Mouse (Mus musculus): Measurements from ENCODE around the gene Ccdc148. TPM values are rescaled to one million over a fixed set of nuclear protein-coding genes. Genes with fewer than 3 reads are reported as not detected.

Ccdc148 gene
- polyA plus RNA-seq, 1 experiment from 2014 or later: 1.4 TPM

GRCm38 (mm10) chr2:59183541-59183940 is 23.1 kb upstream of the Ccdc148 start:
- Histone ChIP-seq H3K36me3 (ENCODE audit: insufficient read depth, low read length) (peaks cover 10% of the 10 kb centered on the region), H3K4me3 (ENCODE audit: low read length) (no peak overlapping the region), H3K9ac (replicated peaks; ENCODE audit: low read length) (no peak overlapping the region), H3K9me3 (ENCODE audit: low read length) (no peaks in the 10 kb centered on the region), H3K27ac (ENCODE audit: low read length) (no peak overlapping the region), H3K27me3 (ENCODE audit: insufficient read depth, low read length) (no peaks in the 10 kb centered on the region), H3K4me1 (ENCODE audit: insufficient read depth, low read length) (peaks cover 7% of the 10 kb centered on the region), H3K4me2 (replicated peaks; ENCODE audit: low read depth, low read length) (no peak overlapping the region)
- ATAC-seq (ENCODE audit: low FRiP score, low TSS enrichment): no peak
- WGBS: 80% methylated on average over 4 of the region's 4 CpGs

- no peaks in the 10 kb centered on the region for H3K27me3 ChIP-seq (ENCODE audit: insufficient read depth, low read length)
- H3K36me3 ChIP-seq (ENCODE audit: insufficient read depth, low read length): no peaks in the 10 kb centered on the region
- no peak overlapping the region for H3K9ac ChIP-seq (replicated peaks; ENCODE audit: low read length)
- 85% methylated on average over 15 of the region's 15 CpGs for WGBS
- no peaks in the 10 kb centered on the region for H3K9me3 ChIP-seq (ENCODE audit: low read length)
- H3K4me3 ChIP-seq (ENCODE audit: low read length): no peak overlapping the region
- no peak for ATAC-seq (ENCODE audit: low FRiP score, low TSS enrichment)
- peaks cover 20% of the 10 kb centered on the region for H3K4me1 ChIP-seq (ENCODE audit: insufficient read depth, low read length)
- no peak overlapping the region for H3K4me2 ChIP-seq (replicated peaks; ENCODE audit: low read depth, low read length)
- no peak overlapping the region for H3K27ac ChIP-seq (ENCODE audit: low read length)
These were observed 21.0 kb upstream of the Ccdc148 start for GRCm38 (mm10) chr2:59181321-59182113.

- H3K4me2 ChIP-seq (replicated peaks; ENCODE audit: low read depth, low read length): no peak overlapping the region
- H3K4me1 ChIP-seq (ENCODE audit: insufficient read depth, low read length): peaks cover 29% of the 10 kb centered on the region
- no peak for ATAC-seq (ENCODE audit: low FRiP score, low TSS enrichment)
- no peaks in the 10 kb centered on the region for H3K9me3 ChIP-seq (ENCODE audit: low read length)
- no peaks in the 10 kb centered on the region for H3K36me3 ChIP-seq (ENCODE audit: insufficient read depth, low read length)
- H3K27ac ChIP-seq (ENCODE audit: low read length): peak overlapping the region; percentile 23; the same call in 1 of the 2 replicates
- 58% methylated on average over 5 of the region's 5 CpGs for WGBS
- H3K9ac ChIP-seq (replicated peaks; ENCODE audit: low read length): no peak overlapping the region
- no peak overlapping the region for H3K4me3 ChIP-seq (ENCODE audit: low read length)
- H3K27me3 ChIP-seq (ENCODE audit: insufficient read depth, low read length): no peaks in the 10 kb centered on the region
These were observed 19.0 kb upstream of the Ccdc148 start for GRCm38 (mm10) chr2:59179487-59179886.

GRCm38 (mm10) chr2:59178960-59179359 is 18.5 kb upstream of the Ccdc148 start:
- Histone ChIP-seq H3K4me2 (replicated peaks; ENCODE audit: low read depth, low read length) (no peak overlapping the region), H3K4me1 (ENCODE audit: insufficient read depth, low read length) (peaks cover 29% of the 10 kb centered on the region), H3K27ac (ENCODE audit: low read length) (no peak overlapping the region), H3K36me3 (ENCODE audit: insufficient read depth, low read length) (no peaks in the 10 kb centered on the region), H3K9ac (replicated peaks; ENCODE audit: low read length) (no peak overlapping the region), H3K4me3 (ENCODE audit: low read length) (no peak overlapping the region), H3K27me3 (ENCODE audit: insufficient read depth, low read length) (no peaks in the 10 kb centered on the region), H3K9me3 (ENCODE audit: low read length) (no peaks in the 10 kb centered on the region)
- no peak for ATAC-seq (ENCODE audit: low FRiP score, low TSS enrichment)
- WGBS: 47% methylated on average over 4 of the region's 4 CpGs

- H3K27ac ChIP-seq (ENCODE audit: low read length): no peak overlapping the region
These were observed 17.7 kb upstream of the Ccdc148 start for GRCm38 (mm10) chr2:59178191-59178590.

GRCm38 (mm10) chr2:59175926-59176325 is 15.4 kb upstream of the Ccdc148 start:
- H3K4me2 ChIP-seq (replicated peaks; ENCODE audit: low read depth, low read length): no peak overlapping the region
- H3K27ac ChIP-seq (ENCODE audit: low read length): peak overlapping the region; percentile 61; the same call in 1 of the 2 replicates
- WGBS: 68% methylated on average over 6 of the region's 6 CpGs
- H3K4me3 ChIP-seq (ENCODE audit: low read length): no peak overlapping the region
- no peak overlapping the region for H3K9ac ChIP-seq (replicated peaks; ENCODE audit: low read length)
- peaks cover 39% of the 10 kb centered on the region for H3K4me1 ChIP-seq (ENCODE audit: insufficient read depth, low read length)
- H3K9me3 ChIP-seq (ENCODE audit: low read length): no peaks in the 10 kb centered on the region
- no peaks in the 10 kb centered on the region for H3K27me3 ChIP-seq (ENCODE audit: insufficient read depth, low read length)
- peak; percentile 84 for ATAC-seq (ENCODE audit: low FRiP score, low TSS enrichment)
- no peaks in the 10 kb centered on the region for H3K36me3 ChIP-seq (ENCODE audit: insufficient read depth, low read length)

More at GRCm38 (mm10) chr2:59178191-59178590, 17.7 kb upstream of the Ccdc148 start:
- Histone ChIP-seq H3K4me2 (replicated peaks; ENCODE audit: low read depth, low read length) (no peak overlapping the region), H3K4me1 (ENCODE audit: insufficient read depth, low read length) (peaks cover 29% of the 10 kb centered on the region), H3K9me3 (ENCODE audit: low read length) (no peaks in the 10 kb centered on the region), H3K27me3 (ENCODE audit: insufficient read depth, low read length) (no peaks in the 10 kb centered on the region), H3K9ac (replicated peaks; ENCODE audit: low read length) (no peak overlapping the region), H3K36me3 (ENCODE audit: insufficient read depth, low read length) (no peaks in the 10 kb centered on the region), H3K4me3 (ENCODE audit: low read length) (no peak overlapping the region)
- 92% methylated on average over 8 of the region's 8 CpGs for WGBS
- ATAC-seq (ENCODE audit: low FRiP score, low TSS enrichment): no peak

GRCm38 (mm10) chr2:59171533-59171932 is 11.1 kb upstream of the Ccdc148 start:
- Histone ChIP-seq H3K36me3 (ENCODE audit: insufficient read depth, low read length) (no peaks in the 10 kb centered on the region), H3K4me1 (ENCODE audit: insufficient read depth, low read length) (peaks cover 38% of the 10 kb centered on the region), H3K4me2 (replicated peaks; ENCODE audit: low read depth, low read length) (no peak overlapping the region), H3K27me3 (ENCODE audit: insufficient read depth, low read length) (no peaks in the 10 kb centered on the region), H3K9me3 (ENCODE audit: low read length) (no peaks in the 10 kb centered on the region), H3K9ac (replicated peaks; ENCODE audit: low read length) (no peak overlapping the region), H3K27ac (ENCODE audit: low read length) (no peak overlapping the region), H3K4me3 (ENCODE audit: low read length) (no peak overlapping the region)
- no peak for ATAC-seq (ENCODE audit: low FRiP score, low TSS enrichment)
- 65% methylated on average over 5 of the region's 5 CpGs for WGBS

GRCm38 (mm10) chr2:59170593-59170992 is 10.1 kb upstream of the Ccdc148 start:
- WGBS: 95% methylated on average over 5 of the region's 5 CpGs
- H3K9me3 ChIP-seq (ENCODE audit: low read length): no peaks in the 10 kb centered on the region
- H3K9ac ChIP-seq (replicated peaks; ENCODE audit: low read length): no peak overlapping the region
- no peak overlapping the region for H3K4me2 ChIP-seq (replicated peaks; ENCODE audit: low read depth, low read length)
- no peak for ATAC-seq (ENCODE audit: low FRiP score, low TSS enrichment)
- peaks cover 31% of the 10 kb centered on the region for H3K4me1 ChIP-seq (ENCODE audit: insufficient read depth, low read length)
- H3K4me3 ChIP-seq (ENCODE audit: low read length): no peak overlapping the region
- H3K27me3 ChIP-seq (ENCODE audit: insufficient read depth, low read length): no peaks in the 10 kb centered on the region
- H3K36me3 ChIP-seq (ENCODE audit: insufficient read depth, low read length): no peaks in the 10 kb centered on the region
- H3K27ac ChIP-seq (ENCODE audit: low read length): no peak overlapping the region

GRCm38 (mm10) chr2:59170208-59170589 is 9.7 kb upstream of the Ccdc148 start:
- H3K4me2 ChIP-seq (replicated peaks; ENCODE audit: low read depth, low read length): no peak overlapping the region

GRCm38 (mm10) chr2:59169572-59170207 is 9.2 kb upstream of the Ccdc148 start:
- ATAC-seq (ENCODE audit: low FRiP score, low TSS enrichment): peak; percentile 72
- 32% methylated on average over 9 of the region's 9 CpGs for WGBS
- H3K27ac ChIP-seq (ENCODE audit: low read length): peak overlapping the region; percentile 84
- H3K4me1 ChIP-seq (ENCODE audit: insufficient read depth, low read length): peaks cover 28% of the 10 kb centered on the region
- H3K27me3 ChIP-seq (ENCODE audit: insufficient read depth, low read length): no peaks in the 10 kb centered on the region
- no peak overlapping the region for H3K4me3 ChIP-seq (ENCODE audit: low read length)
- no peak overlapping the region for H3K9ac ChIP-seq (replicated peaks; ENCODE audit: low read length)
- H3K36me3 ChIP-seq (ENCODE audit: insufficient read depth, low read length): no peaks in the 10 kb centered on the region
- H3K4me2 ChIP-seq (replicated peaks; ENCODE audit: low read depth, low read length): no peak overlapping the region
- H3K9me3 ChIP-seq (ENCODE audit: low read length): no peaks in the 10 kb centered on the region

More at GRCm38 (mm10) chr2:59170208-59170589, 9.7 kb upstream of the Ccdc148 start:
- WGBS: 42% methylated on average over 3 of the region's 3 CpGs
- H3K4me3 ChIP-seq (ENCODE audit: low read length): no peak overlapping the region
- peaks cover 31% of the 10 kb centered on the region for H3K4me1 ChIP-seq (ENCODE audit: insufficient read depth, low read length)
- H3K36me3 ChIP-seq (ENCODE audit: insufficient read depth, low read length): no peaks in the 10 kb centered on the region
- H3K27me3 ChIP-seq (ENCODE audit: insufficient read depth, low read length): no peaks in the 10 kb centered on the region
- H3K9me3 ChIP-seq (ENCODE audit: low read length): no peaks in the 10 kb centered on the region
- no peak overlapping the region for H3K9ac ChIP-seq (replicated peaks; ENCODE audit: low read length)
- peak overlapping the region; percentile 84 for H3K27ac ChIP-seq (ENCODE audit: low read length)
- peak; percentile 66; the same call in 1 of the 2 replicates for ATAC-seq (ENCODE audit: low FRiP score, low TSS enrichment)

Measured in kidney, embryonic 16.5 days (tissue).